10 mouse cellular contexts compared by ENCODE assay signal in the genomic region with DNA sequence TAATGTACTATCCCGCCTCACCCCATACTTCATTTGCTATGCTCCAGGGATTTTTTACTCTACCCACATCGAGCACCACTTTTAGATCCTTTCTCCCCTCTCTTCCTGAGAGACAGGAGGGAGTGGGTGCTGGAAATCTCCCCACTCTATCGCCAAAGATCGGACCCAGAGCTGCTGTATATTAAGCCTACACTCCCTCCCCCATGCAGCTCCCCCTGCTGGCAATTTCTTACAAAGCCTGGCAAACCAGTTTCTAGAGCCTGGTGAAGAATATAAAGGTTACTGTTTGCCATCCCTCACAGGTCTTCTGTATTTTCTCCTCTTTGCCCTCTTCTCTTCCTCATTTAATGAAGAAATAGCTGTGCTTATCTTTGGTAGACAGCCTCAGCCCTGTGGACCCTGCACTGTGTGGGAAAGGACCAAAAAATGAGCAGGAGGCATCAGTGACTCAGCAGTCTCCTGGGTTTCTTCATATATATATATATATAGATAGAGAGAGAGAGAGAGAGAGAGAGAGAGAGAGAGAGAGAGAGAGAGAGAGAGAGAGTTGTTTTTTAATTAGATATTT. TPM values are rescaled to one million over a fixed set of nuclear protein-coding genes. Genes with fewer than 3 reads are reported as not detected.
DNase-seq lines count a peak whose midpoint lies in the region; ATAC-seq lines count a peak whose summit lies in the region.
"Had no signal": no experiment of that assay in that cellular context is flagged by ENCODE, and none has a peak within 500 bp of the region (broad histone marks: within the 10 kb centered on the region; RNA-seq: fewer than 3 reads in every experiment).

No protein-coding gene starts in this region.

- peak; percentile 65 for ATAC-seq in megakaryocyte-erythroid progenitor cell, adult 5-6 weeks (replicated peaks; ENCODE audit: low FRiP score, low TSS enrichment, poor library complexity, severe bottlenecking)
- no peak for ATAC-seq in forebrain, embryonic 15.5 days (replicated peaks)

- no peaks in the 10 kb centered on the region for H3K27me3 ChIP-seq in forebrain, embryonic 15.5 days
- H3K27me3 ChIP-seq: embryonic facial prominence, embryonic 13.5 days had no signal

- no peak overlapping the region for H3K4me3 ChIP-seq in forebrain, embryonic 15.5 days
- H3K4me3 ChIP-seq: embryonic facial prominence, embryonic 13.5 days had no signal

- H3K4me2 ChIP-seq in forebrain, embryonic 15.5 days (replicated peaks), result no peak overlapping the region
- H3K4me2 ChIP-seq: embryonic facial prominence, embryonic 13.5 days had no signal

- H3K4me1 ChIP-seq in forebrain, embryonic 15.5 days, result no peaks in the 10 kb centered on the region
- H3K4me1 ChIP-seq: embryonic facial prominence, embryonic 13.5 days had no signal

- no peaks in the 10 kb centered on the region for H3K9me3 ChIP-seq in forebrain, embryonic 15.5 days
- H3K9me3 ChIP-seq: embryonic facial prominence, embryonic 13.5 days had no signal

- DNase-seq in heart, postnatal 4 days, result peak; percentile 48
- DNase-seq in heart, adult 11 months, result no peak
- peak; percentile 25 for DNase-seq in urinary bladder, postnatal 25 days (ENCODE audit: low spot score)
- no peak for DNase-seq in urinary bladder, postnatal 10 days (ENCODE audit: low spot score)
- DNase-seq in embryo, embryonic 11.5 days (ENCODE audit: low read depth, low spot score), result peak; percentile 14
- no peak for DNase-seq in cerebellum, adult 9-10 months

- no peak overlapping the region for H3K27ac ChIP-seq in forebrain, embryonic 15.5 days (replicated peaks)
- H3K27ac ChIP-seq: embryonic facial prominence, embryonic 13.5 days had no signal

- H3K36me3 ChIP-seq in forebrain, embryonic 15.5 days, result no peaks in the 10 kb centered on the region
- H3K36me3 ChIP-seq: embryonic facial prominence, embryonic 13.5 days had no signal

- H3K9ac ChIP-seq in forebrain, embryonic 15.5 days (replicated peaks), result no peak overlapping the region
- H3K9ac ChIP-seq: embryonic facial prominence, embryonic 13.5 days had no signal

- WGBS in forebrain, embryonic 15.5 days, result 42% methylated on average over 4 of the region's 4 CpGs

RNA-seq across cellular contexts. Expression of gene Nqo2, which starts 22.2 kb away (rescaled TPM):
- total RNA-seq in heart, postnatal 4 days (2021), result 10 to 100 TPM; 21.6 to 23.9 TPM
- total RNA-seq in megakaryocyte-erythroid progenitor cell, adult 5-6 weeks (2014; fragmentation: Nextera tagmentation), result 15.8 and 26.2 TPM in 2 replicates
- 30.6 and 31.5 TPM in 2 replicates for total RNA-seq in megakaryocyte-erythroid progenitor cell, adult 5-6 weeks (2017)
- polyA plus RNA-seq in forebrain, embryonic 15.5 days (2015; fragmentation: Nextera tagmentation; extraction: Ambion mirVana), result 5.0 and 6.7 TPM in 2 replicates

RNA-seq across cellular contexts. Expression of gene Serpinb6c, which starts 36.8 kb away (rescaled TPM):
- total RNA-seq in heart, postnatal 4 days (2021), result under 1 TPM; 0.20 to 0.29 TPM
- total RNA-seq in megakaryocyte-erythroid progenitor cell, adult 5-6 weeks (2014; fragmentation: Nextera tagmentation), result not detected in 2 replicates
- total RNA-seq in megakaryocyte-erythroid progenitor cell, adult 5-6 weeks (2017), result not detected in 2 replicates
- 0.17 and 0.37 TPM in 2 replicates for polyA plus RNA-seq in forebrain, embryonic 15.5 days (2015; fragmentation: Nextera tagmentation; extraction: Ambion mirVana)
- total RNA-seq: neutrophil, adult 5-6 weeks had no signal
- polyA plus RNA-seq: embryonic facial prominence, embryonic 13.5 days had no signal

RNA-seq across cellular contexts. Expression of gene Ripk1, which starts 59.9 kb away (rescaled TPM):
- total RNA-seq in heart, postnatal 4 days (2021), result 10 to 100 TPM; 11.8 to 13.2 TPM
- 18.8 and 24.6 TPM in 2 replicates for total RNA-seq in megakaryocyte-erythroid progenitor cell, adult 5-6 weeks (2014; fragmentation: Nextera tagmentation)
- 36.3 and 36.9 TPM in 2 replicates for total RNA-seq in megakaryocyte-erythroid progenitor cell, adult 5-6 weeks (2017)
- 6.3 and 6.6 TPM in 2 replicates for polyA plus RNA-seq in forebrain, embryonic 15.5 days (2015; fragmentation: Nextera tagmentation; extraction: Ambion mirVana)

Comparison
In these comparisons a context has a peak if more than half of its experiments do, and no peak if none do; other contexts are left out.
1. DNase-seq: peak in heart, postnatal 4 days (single experiment), urinary bladder, postnatal 25 days (single experiment) and embryo, embryonic 11.5 days (single experiment); none in heart, adult 11 months (single experiment), urinary bladder, postnatal 10 days (single experiment) and cerebellum, adult 9-10 months (single experiment).